Mouse (Mus musculus) midbrain, embryonic 16.5 days (tissue): Measurements from ENCODE around the gene Arid1b. TPM values are rescaled to one million over a fixed set of nuclear protein-coding genes. Genes with fewer than 3 reads are reported as not detected.

Experiments
- ATAC-seq: fragments of 200-750 bp; cut with Nextera tagmentation; 2 replicates; pipeline ENCODE4 v1.8.0; 2017; ENCODE audit warnings: moderate TSS enrichment
- H3K27ac ChIP-seq: fragments of 300-500 bp; sonication (generic); 2 replicates; pipeline ENCODE4 v1.5.1; 2014; ENCODE audit warnings: mild to moderate bottlenecking, low read length, mixed read lengths
- H3K27me3 ChIP-seq: fragments of 300-500 bp; sonication (generic); 2 replicates; pipeline ENCODE4 v1.6.1; 2014; ENCODE audit warnings: low read depth, low read length, mixed read lengths; ENCODE audit not compliant: control insufficient read depth, insufficient read depth
- H3K36me3 ChIP-seq: fragments of 300-500 bp; sonication (generic); 2 replicates; pipeline ENCODE4 v1.6.1; 2014; ENCODE audit warnings: mild to moderate bottlenecking, low read length, moderate library complexity, mixed read lengths; ENCODE audit not compliant: control insufficient read depth, insufficient read depth
- H3K4me1 ChIP-seq: fragments of 300-500 bp; sonication (generic); 2 replicates; pipeline ENCODE4 v1.6.1; 2014; ENCODE audit warnings: mild to moderate bottlenecking, low read length, mixed read lengths; ENCODE audit not compliant: control insufficient read depth, insufficient read depth
- H3K4me2 ChIP-seq: fragments of 300-500 bp; sonication (generic); 2 replicates; pipeline ENCODE4 v1.6.1; 2014; ENCODE audit warnings: mild to moderate bottlenecking, low read length, mixed read lengths
- H3K4me3 ChIP-seq: fragments of 300-500 bp; sonication (generic); 2 replicates; pipeline ENCODE4 v1.5.1; 2014; ENCODE audit warnings: low read depth, mild to moderate bottlenecking, low read length, moderate library complexity, mixed read lengths
- H3K9ac ChIP-seq: fragments of 300-500 bp; sonication (generic); 2 replicates; pipeline ENCODE4 v1.6.1; 2014; ENCODE audit warnings: low read depth, low read length, mixed read lengths
- H3K9me3 ChIP-seq: fragments of 300-500 bp; sonication (generic); replicated peaks from 2 replicates; pipeline ENCODE4 v1.6.1; 2014; ENCODE audit warnings: mild to moderate bottlenecking, low read length, mixed read lengths; ENCODE audit not compliant: control insufficient read depth, poor library complexity, severe bottlenecking
- WGBS: fragments of 180-500 bp; shearing (Covaris S2); extraction: QIAGEN DNeasy Blood & Tissue Kit; methylation state at CpG from one replicate; pipeline ENCODE4 v1.1.7; 2014; 5-methylcytosine and 5-hydroxymethylcytosine counted together
- polyA plus RNA-seq: library from polyadenylated mRNA; unstranded; fragments of >200 nt; fragmentation: Nextera tagmentation; extraction: Ambion mirVana; gene quantifications from 2 replicates; pipeline ENCODE4 v1.2.1, GENCODE M21; 2015

Gene Arid1b
- polyA plus RNA-seq, 1 experiment from 2014 or later, result 13.1 TPM

DNA sequence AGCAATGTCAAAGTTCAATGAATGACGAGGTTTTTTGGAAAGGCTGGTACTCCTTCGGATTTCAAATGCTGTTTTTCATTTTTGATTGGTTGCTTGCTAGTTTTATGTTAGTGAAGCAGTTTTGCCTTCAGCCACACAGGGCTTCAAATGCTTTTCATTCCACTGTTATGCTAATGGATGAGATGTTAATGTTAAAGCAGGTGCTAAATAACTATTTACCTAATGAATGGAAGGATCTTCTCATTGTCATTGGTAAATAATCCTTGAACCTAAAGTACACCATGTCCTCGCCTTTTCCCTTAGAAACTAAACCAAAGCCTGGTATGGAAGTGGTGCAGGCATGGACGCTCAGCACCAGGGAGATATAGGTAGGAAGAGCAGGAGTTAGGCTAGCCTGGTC, 26.9 kb upstream of the Arid1b start:
- Histone ChIP-seq H3K36me3 (no peaks in the 10 kb centered on the region), H3K27ac (no peak overlapping the region), H3K27me3 (no peaks in the 10 kb centered on the region), H3K9ac (no peak overlapping the region), H3K4me1 (no peaks in the 10 kb centered on the region), H3K4me2 (no peak overlapping the region), H3K9me3 (no peaks in the 10 kb centered on the region), H3K4me3 (no peak overlapping the region)
- 57% methylated on average over 4 of the region's 4 CpGs for WGBS
- no peak for ATAC-seq

DNA sequence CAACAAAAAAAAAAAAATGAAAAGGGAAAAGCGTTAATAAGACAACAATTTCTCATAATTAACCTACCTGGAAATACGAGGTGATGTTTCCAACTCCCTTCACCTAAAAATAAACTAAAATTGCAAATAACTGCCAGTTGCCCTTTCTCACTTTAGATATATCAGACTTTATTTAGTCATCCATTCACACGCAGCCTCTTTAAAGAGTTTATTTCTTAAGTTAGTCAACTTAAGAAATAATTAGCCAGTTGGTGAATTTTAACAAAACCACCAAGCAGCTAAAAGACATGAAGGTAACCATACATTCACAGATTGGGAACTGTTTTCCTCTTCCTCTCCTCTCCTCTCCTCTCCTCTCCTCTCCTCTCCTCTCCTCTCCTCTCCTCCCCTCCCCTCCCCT, 26.1 kb upstream of the Arid1b start:
- Histone ChIP-seq H3K4me1 (no peaks in the 10 kb centered on the region), H3K36me3 (no peaks in the 10 kb centered on the region), H3K27me3 (no peaks in the 10 kb centered on the region), H3K9me3 (no peaks in the 10 kb centered on the region), H3K4me3 (no peak overlapping the region), H3K27ac (no peak overlapping the region), H3K4me2 (no peak overlapping the region), H3K9ac (no peak overlapping the region)
- 96% methylated on average over 3 of the region's 3 CpGs for WGBS
- no peak for ATAC-seq

DNA sequence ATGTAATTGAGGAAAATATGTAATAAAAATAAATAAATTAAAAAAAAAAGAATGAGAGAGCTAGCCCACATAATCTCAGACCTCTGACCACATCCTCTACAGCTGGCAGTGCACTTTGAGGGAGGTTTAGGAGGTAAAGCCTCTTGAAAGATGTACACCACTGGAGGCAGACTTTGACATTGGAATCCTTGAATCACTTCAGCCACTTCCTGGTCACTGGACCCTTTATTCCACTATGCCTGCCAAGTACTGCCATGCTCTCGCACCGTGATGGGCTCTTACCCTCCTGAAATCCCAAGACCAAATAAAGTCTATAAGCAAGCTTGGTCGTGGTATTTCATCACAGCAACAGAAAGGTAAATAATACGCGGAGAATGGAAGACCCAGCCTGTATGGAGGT, 25.3 kb upstream of the Arid1b start:
- H3K4me1 ChIP-seq, result no peaks in the 10 kb centered on the region

DNA sequence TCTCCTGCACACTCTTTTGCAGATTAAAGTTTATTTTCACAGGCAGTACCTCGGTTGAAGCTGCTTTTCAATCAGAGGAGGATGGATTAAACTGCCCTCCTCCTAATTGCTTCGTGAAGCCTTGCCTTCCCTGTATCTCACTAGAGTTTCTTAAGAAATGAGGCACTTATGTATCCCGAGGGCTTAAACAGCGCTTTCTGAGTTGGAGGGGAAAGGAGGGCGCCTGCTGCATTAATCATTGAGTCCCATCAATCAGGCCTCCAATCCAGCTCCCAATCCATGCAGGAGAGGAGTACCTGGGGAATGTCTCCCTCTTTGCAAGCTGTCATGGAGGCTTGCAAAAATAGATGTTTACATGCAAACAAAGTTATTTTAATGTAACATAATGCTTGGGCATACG, 21.9 kb upstream of the Arid1b start:
- Histone ChIP-seq H3K4me2 (no peak overlapping the region), H3K9me3 (no peaks in the 10 kb centered on the region), H3K27ac (no peak overlapping the region), H3K9ac (no peak overlapping the region), H3K27me3 (no peaks in the 10 kb centered on the region), H3K4me1 (no peaks in the 10 kb centered on the region), H3K4me3 (no peak overlapping the region), H3K36me3 (no peaks in the 10 kb centered on the region)
- ATAC-seq, result no peak
- WGBS, result 46% methylated on average over 6 of the region's 6 CpGs

More for the DNA sequence above, 25.3 kb upstream of the Arid1b start:
- Histone ChIP-seq H3K27ac (no peak overlapping the region), H3K27me3 (no peaks in the 10 kb centered on the region), H3K36me3 (no peaks in the 10 kb centered on the region), H3K9ac (no peak overlapping the region), H3K9me3 (no peaks in the 10 kb centered on the region), H3K4me3 (no peak overlapping the region), H3K4me2 (no peak overlapping the region)
- no peak for ATAC-seq
- 97% methylated on average over 5 of the region's 5 CpGs for WGBS

DNA sequence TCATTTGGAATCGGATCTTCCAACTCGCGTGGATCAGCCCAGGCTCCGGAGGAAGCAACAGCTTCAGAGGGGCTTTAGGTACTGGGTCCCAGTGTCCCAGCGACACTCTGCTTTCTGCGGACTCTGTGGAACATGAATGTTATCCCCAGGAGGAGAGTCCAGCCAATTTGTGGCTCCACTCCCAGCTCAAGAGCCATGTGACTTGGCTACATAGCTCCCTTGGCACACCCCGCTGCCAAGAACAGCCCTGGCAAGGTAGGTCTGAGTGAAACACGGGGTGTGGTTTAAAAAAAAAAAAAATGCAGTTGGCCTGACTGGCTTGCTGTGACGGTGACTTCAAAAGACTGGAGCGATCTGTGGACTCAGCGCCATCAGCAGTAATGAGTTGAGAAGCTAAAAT, 19.4 kb upstream of the Arid1b start:
- ATAC-seq, result 0 out of 2 replicates have a peak, but pooled peaks have one; percentile 42
- no peaks in the 10 kb centered on the region for H3K36me3 ChIP-seq
- H3K9ac ChIP-seq, result no peak overlapping the region
- no peak overlapping the region for H3K27ac ChIP-seq
- H3K9me3 ChIP-seq, result no peaks in the 10 kb centered on the region
- WGBS, result 79% methylated on average over 11 of the region's 11 CpGs
- no peak overlapping the region for H3K4me2 ChIP-seq
- H3K4me3 ChIP-seq, result no peak overlapping the region
- no peaks in the 10 kb centered on the region for H3K4me1 ChIP-seq
- H3K27me3 ChIP-seq, result no peaks in the 10 kb centered on the region; the same call in 1 of the 2 replicates

DNA sequence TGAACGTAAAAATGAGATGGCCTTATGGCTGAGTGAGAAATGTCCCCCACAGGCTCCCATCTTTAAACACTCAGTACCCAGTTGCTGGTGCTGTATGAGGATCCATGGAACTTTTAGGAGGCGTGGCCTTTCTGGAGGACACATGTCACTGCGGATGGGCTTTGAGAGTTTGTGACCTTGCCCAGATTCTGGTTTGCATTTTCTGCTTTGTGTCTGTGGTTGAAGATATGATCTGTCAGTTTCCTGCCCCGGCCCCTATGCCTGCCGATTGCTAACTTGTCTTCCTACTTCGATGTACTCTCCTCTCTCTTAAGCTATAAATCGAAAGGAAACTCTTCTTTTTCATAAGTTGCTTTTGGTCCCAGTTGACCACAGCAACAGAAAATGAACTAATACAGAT, 14.0 kb upstream of the Arid1b start:
- Histone ChIP-seq H3K4me2 (no peak overlapping the region), H3K9me3 (no peaks in the 10 kb centered on the region), H3K27ac (no peak overlapping the region), H3K27me3 (no peaks in the 10 kb centered on the region; the same call in 1 of the 2 replicates), H3K4me1 (no peaks in the 10 kb centered on the region), H3K36me3 (no peaks in the 10 kb centered on the region), H3K9ac (no peak overlapping the region), H3K4me3 (no peak overlapping the region)
- 90% methylated on average over 7 of the region's 7 CpGs for WGBS
- ATAC-seq, result no peak

DNA sequence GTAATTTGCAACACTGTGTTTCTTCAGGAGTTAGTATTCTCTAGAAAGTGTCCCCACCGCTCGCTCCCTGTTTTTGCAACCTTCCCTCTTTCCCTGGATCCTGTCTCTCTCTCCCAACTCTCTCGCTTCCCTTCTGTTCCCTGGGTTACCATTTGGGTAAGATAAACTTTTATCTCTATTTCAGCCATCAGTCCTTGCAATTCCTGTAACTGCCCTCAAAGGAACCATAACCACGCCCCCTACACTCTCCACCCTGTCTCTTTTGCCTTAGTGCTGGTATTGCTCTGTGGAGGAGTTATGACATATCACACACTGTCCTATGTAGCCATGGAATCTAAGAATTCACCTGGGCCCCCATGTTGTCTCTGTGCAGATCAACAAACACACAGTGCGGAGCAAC, 11.3 kb upstream of the Arid1b start:
- no peak overlapping the region for H3K27ac ChIP-seq

DNA sequence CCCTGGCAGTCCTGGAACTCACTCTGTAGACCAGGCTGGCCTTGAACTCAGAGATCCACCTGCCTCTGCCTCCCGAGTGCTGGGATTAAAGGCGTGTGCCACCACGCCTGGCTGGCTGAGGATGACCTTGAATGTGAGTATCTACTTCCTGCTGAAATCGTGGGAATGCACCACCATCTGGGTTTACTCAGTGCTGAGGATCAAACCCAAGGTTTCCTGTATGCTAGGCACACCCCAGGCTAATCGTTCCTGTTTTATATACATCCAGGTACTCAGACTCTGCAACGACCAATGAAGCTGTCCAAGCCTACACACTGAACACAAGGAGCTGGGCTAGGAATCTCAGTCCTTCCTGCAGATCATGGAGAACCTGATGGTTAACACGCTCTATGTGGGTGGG, 9.4 kb upstream of the Arid1b start:
- no peak for ATAC-seq
- no peaks in the 10 kb centered on the region for H3K9me3 ChIP-seq
- no peak overlapping the region for H3K27ac ChIP-seq
- WGBS, result 84% methylated on average over 7 of the region's 7 CpGs
- no peaks in the 10 kb centered on the region for H3K4me1 ChIP-seq
- no peak overlapping the region for H3K4me2 ChIP-seq
- no peaks in the 10 kb centered on the region for H3K36me3 ChIP-seq
- peaks cover 2% of the 10 kb centered on the region; the same call in 1 of the 2 replicates for H3K27me3 ChIP-seq
- H3K4me3 ChIP-seq, result no peak overlapping the region
- H3K9ac ChIP-seq, result no peak overlapping the region

More for the DNA sequence above, 11.3 kb upstream of the Arid1b start:
- no peak overlapping the region for H3K4me3 ChIP-seq
- no peak for ATAC-seq
- H3K9ac ChIP-seq, result no peak overlapping the region
- WGBS, result 91% methylated on average over 5 of the region's 5 CpGs
- H3K27me3 ChIP-seq, result no peaks in the 10 kb centered on the region; the same call in 1 of the 2 replicates
- H3K36me3 ChIP-seq, result no peaks in the 10 kb centered on the region
- H3K4me2 ChIP-seq, result no peak overlapping the region
- H3K9me3 ChIP-seq, result no peaks in the 10 kb centered on the region
- H3K4me1 ChIP-seq, result no peaks in the 10 kb centered on the region

DNA sequence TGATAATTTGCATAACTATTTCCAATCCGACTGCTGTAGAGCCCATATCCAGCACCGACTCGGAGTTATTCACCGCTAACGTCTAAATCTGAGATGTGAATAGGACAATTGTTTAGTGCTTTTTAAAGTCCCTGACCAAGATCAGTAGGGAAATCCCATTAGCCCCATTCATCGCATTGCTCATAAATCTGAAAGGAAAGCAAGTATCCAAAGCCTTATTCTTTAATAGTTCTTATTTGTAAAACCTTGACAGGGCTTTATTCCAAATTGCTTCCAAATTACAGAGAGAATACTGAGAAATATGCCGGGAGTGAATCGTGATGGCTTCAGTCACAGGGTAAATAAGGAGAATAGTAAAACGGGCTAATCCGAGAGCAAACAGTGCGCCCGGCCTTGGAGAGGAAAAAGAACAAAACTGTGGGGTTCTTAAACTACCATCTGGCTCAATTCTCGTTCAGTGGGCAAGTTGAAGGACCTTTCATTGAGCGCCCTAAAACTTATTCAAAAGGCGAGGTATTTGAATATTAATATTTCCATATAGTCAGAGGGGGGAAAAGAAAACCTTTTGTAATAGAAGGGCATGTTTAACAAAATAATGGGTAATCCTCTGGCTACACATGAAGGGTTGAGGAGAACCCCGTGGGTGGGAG, 3.1 kb upstream of the Arid1b start:
- Histone ChIP-seq H3K27me3 (peaks cover 2% of the 10 kb centered on the region; the same call in 1 of the 2 replicates), H3K9ac (no peak overlapping the region), H3K36me3 (no peaks in the 10 kb centered on the region), H3K4me1 (peaks cover 18% of the 10 kb centered on the region), H3K4me3 (no peak overlapping the region), H3K27ac (no peak overlapping the region), H3K4me2 (0 out of 2 replicates have a peak overlapping the region, but pooled peaks have one; percentile 12), H3K9me3 (no peaks in the 10 kb centered on the region)
- WGBS, result 16% methylated on average over 16 of the region's 16 CpGs
- ATAC-seq, result no peak
